Mouse (Mus musculus) forebrain, embryonic 11.5 days (tissue): ENCODE measurements around the gene 1700012B07Rik. TPM values are rescaled to one million over a fixed set of nuclear protein-coding genes. Genes with fewer than 3 reads are reported as not detected.

ENCODE experiments used
- ATAC-seq: fragments of 200-750 bp; cut with Nextera tagmentation; replicated peaks from 2 replicates; pipeline ENCODE4 v1.8.0; 2017; ENCODE audit warnings: moderate TSS enrichment; ENCODE audit not compliant: low FRiP score
- DNase-seq: peaks from one replicate; pipeline ENCODE4 v3.0.0-alpha.2; 2017; ENCODE audit warnings: low spot score
- H3K27ac ChIP-seq: fragments of 300-500 bp; sonication (generic); 2 replicates; pipeline ENCODE4 v1.5.1; 2014; ENCODE audit warnings: low read depth, low read length
- H3K27me3 ChIP-seq: fragments of 300-500 bp; sonication (generic); 2 replicates; pipeline ENCODE4 v1.6.1; 2014; ENCODE audit warnings: mild to moderate bottlenecking, low read length, mixed read lengths; ENCODE audit not compliant: control insufficient read depth, insufficient read depth
- H3K36me3 ChIP-seq: fragments of 300-500 bp; sonication (generic); 2 replicates; pipeline ENCODE4 v1.6.1; 2014; ENCODE audit warnings: mild to moderate bottlenecking, low read length, moderate library complexity, mixed read lengths; ENCODE audit not compliant: control insufficient read depth, insufficient read depth
- H3K4me1 ChIP-seq: fragments of 300-500 bp; sonication (generic); replicated peaks from 2 replicates; pipeline ENCODE4 v1.6.1; 2014; ENCODE audit warnings: low read length, mixed read lengths; ENCODE audit not compliant: control insufficient read depth, insufficient read depth
- H3K4me2 ChIP-seq: fragments of 300-500 bp; sonication (generic); 2 replicates; pipeline ENCODE4 v1.6.1; 2014; ENCODE audit warnings: low read depth, mild to moderate bottlenecking, low read length, moderate library complexity, mixed read lengths; ENCODE audit not compliant: severe bottlenecking
- H3K4me3 ChIP-seq: fragments of 300-500 bp; sonication (generic); 2 replicates; pipeline ENCODE4 v1.5.1; 2014; ENCODE audit warnings: low read depth, low read length
- H3K9ac ChIP-seq: fragments of 300-500 bp; sonication (generic); 2 replicates; pipeline ENCODE4 v1.6.1; 2014; ENCODE audit warnings: low read length
- H3K9me3 ChIP-seq: fragments of 300-500 bp; sonication (generic); 2 replicates; pipeline ENCODE4 v1.6.1; 2016; ENCODE audit warnings: low read length, mixed read lengths; ENCODE audit not compliant: control insufficient read depth
- WGBS: fragments of 180-500 bp; shearing (Covaris S2); extraction: QIAGEN DNeasy Blood & Tissue Kit; methylation state at CpG from one replicate; pipeline ENCODE4 v1.1.7; 2014; 5-methylcytosine and 5-hydroxymethylcytosine counted together
- polyA plus RNA-seq: library from polyadenylated mRNA; unstranded; fragments of >200 nt; fragmentation: Nextera tagmentation; extraction: Ambion mirVana; gene quantifications from 2 replicates; pipeline ENCODE4 v1.2.1, GENCODE M21; 2014

The 1700012B07Rik gene
- polyA plus RNA-seq, 1 experiment from 2014 or later = not detected

DNA sequence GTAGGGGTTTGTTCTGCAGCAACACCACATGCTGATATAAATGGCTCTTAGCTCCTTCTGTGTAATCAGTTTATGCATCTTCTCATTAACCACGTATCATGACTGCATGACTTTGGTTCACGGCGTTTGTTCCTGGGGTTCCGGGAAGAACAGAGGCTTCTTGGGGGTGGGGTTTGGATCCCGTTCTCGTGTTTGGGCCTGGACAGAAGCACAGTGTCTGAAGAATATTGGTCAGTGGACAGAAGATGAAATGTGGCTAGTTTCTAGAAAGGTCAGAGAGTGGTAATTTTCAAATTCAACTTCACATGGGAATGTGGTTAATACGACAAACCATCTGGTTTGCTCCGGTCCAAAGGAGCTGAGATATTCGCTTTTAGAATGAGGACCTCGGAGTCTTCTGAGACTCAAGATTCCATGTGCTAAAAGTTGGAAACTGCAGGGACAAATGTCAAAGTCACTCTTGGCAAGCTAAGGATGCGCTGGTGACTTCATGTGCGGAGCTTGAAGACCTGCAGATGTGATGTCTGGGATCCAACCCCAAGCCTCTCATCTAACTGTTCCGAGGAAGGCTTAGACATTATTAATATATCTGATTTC is 35.3 kb downstream of the 1700012B07Rik start:
- Histone ChIP-seq H3K9me3 (no peaks in the 10 kb centered on the region), H3K27ac (no peak overlapping the region), H3K4me2 (no peak overlapping the region), H3K4me1 (no peaks in the 10 kb centered on the region), H3K36me3 (no peaks in the 10 kb centered on the region), H3K4me3 (no peak overlapping the region), H3K9ac (no peak overlapping the region), H3K27me3 (no peaks in the 10 kb centered on the region)
- no peak for ATAC-seq
- DNase-seq = no peak
- WGBS = 96% methylated on average over 13 of the region's 13 CpGs

DNA sequence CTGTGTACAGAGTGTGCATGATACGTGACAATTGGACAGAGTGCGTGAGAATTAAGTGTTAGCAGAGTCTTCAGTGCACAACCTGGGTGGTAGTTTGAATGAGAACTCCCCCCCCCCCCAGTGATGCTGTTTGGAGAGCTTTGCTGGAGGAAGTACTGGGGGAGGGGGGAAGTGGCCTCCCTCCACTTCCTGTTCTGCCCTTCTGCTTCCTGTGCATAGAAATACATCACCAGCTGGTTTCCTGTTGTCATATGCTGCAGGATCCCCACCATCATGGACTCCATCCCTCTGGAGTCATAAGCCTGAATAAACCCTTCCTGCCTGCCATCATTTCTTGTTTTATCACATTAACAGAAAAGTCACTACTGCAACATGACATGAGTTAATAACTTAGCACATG is 35.9 kb downstream of the 1700012B07Rik start:
- H3K4me1 ChIP-seq = no peaks in the 10 kb centered on the region
- H3K27me3 ChIP-seq = no peaks in the 10 kb centered on the region
- H3K4me2 ChIP-seq = no peak overlapping the region
- H3K9ac ChIP-seq = no peak overlapping the region
- no peak overlapping the region for H3K4me3 ChIP-seq
- no peaks in the 10 kb centered on the region for H3K9me3 ChIP-seq
- no peak overlapping the region for H3K27ac ChIP-seq
- 92% methylated on average over 2 of the region's 2 CpGs for WGBS
- no peak for DNase-seq
- H3K36me3 ChIP-seq = no peaks in the 10 kb centered on the region
- ATAC-seq = no peak

DNA sequence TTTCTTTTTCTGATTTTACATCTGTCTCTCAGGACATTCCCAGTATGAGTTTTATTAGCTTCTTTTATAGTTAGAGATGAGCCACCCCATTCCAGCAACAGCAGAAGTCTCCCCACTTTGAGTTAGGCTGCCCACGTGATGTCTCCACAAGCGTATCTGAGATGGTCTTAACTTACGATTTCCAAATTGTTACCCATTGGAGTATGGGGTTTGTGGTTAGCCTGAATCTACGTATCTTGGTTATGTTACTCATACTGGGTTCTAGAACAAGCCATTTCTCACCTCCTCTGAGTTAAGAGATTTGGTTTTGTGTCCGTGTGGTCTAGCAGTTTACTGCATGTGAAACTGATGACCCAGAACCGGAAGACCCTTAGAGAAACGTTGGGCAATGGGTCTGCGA is 37.6 kb downstream of the 1700012B07Rik start:
- H3K36me3 ChIP-seq = no peaks in the 10 kb centered on the region
- no peak overlapping the region for H3K27ac ChIP-seq
- H3K4me2 ChIP-seq = no peak overlapping the region
- H3K4me3 ChIP-seq = no peak overlapping the region
- 89% methylated on average over 8 of the region's 8 CpGs for WGBS
- no peaks in the 10 kb centered on the region for H3K4me1 ChIP-seq
- H3K27me3 ChIP-seq = no peaks in the 10 kb centered on the region
- no peak overlapping the region for H3K9ac ChIP-seq
- ATAC-seq = no peak
- no peak for DNase-seq
- no peaks in the 10 kb centered on the region for H3K9me3 ChIP-seq

- Histone ChIP-seq H3K27ac (no peak overlapping the region), H3K4me2 (no peak overlapping the region), H3K4me3 (no peak overlapping the region), H3K36me3 (no peaks in the 10 kb centered on the region), H3K9me3 (no peaks in the 10 kb centered on the region), H3K4me1 (no peaks in the 10 kb centered on the region), H3K9ac (no peak overlapping the region), H3K27me3 (no peaks in the 10 kb centered on the region)
- WGBS = 85% methylated on average over 5 of the region's 5 CpGs
- DNase-seq = no peak
- ATAC-seq = no peak
Observed at GRCm38 (mm10) chr11:109785392-109785791, 42.5 kb downstream of the 1700012B07Rik start.

GRCm38 (mm10) chr11:109771381-109771780 is 56.5 kb downstream of the 1700012B07Rik start:
- Histone ChIP-seq H3K4me3 (no peak overlapping the region), H3K4me2 (no peak overlapping the region), H3K27ac (no peak overlapping the region), H3K27me3 (no peaks in the 10 kb centered on the region), H3K36me3 (no peaks in the 10 kb centered on the region), H3K4me1 (no peaks in the 10 kb centered on the region), H3K9ac (no peak overlapping the region), H3K9me3 (no peaks in the 10 kb centered on the region; the same call in 1 of the 2 replicates)
- 84% methylated on average over 1 of the region's 1 CpGs for WGBS
- DNase-seq = no peak
- no peak for ATAC-seq

GRCm38 (mm10) chr11:109770185-109770584 is 57.7 kb downstream of the 1700012B07Rik start:
- Histone ChIP-seq H3K27me3 (no peaks in the 10 kb centered on the region), H3K4me2 (no peak overlapping the region), H3K4me3 (no peak overlapping the region), H3K36me3 (no peaks in the 10 kb centered on the region), H3K9me3 (no peaks in the 10 kb centered on the region; the same call in 1 of the 2 replicates), H3K27ac (no peak overlapping the region), H3K9ac (no peak overlapping the region), H3K4me1 (no peaks in the 10 kb centered on the region)
- ATAC-seq (no peak), DNase-seq (no peak)
- WGBS = 87% methylated on average over 14 of the region's 14 CpGs

- no peaks in the 10 kb centered on the region for H3K27me3 ChIP-seq
- no peak overlapping the region for H3K27ac ChIP-seq
Observed at GRCm38 (mm10) chr11:109769091-109769490, 58.8 kb downstream of the 1700012B07Rik start.

GRCm38 (mm10) chr11:109760063-109760462 is 67.8 kb downstream of the 1700012B07Rik start:
- DNase-seq (no peak), ATAC-seq (no peak)
- H3K9me3 ChIP-seq = no peaks in the 10 kb centered on the region
- no peak overlapping the region for H3K4me2 ChIP-seq
- H3K27ac ChIP-seq = no peak overlapping the region
- no peaks in the 10 kb centered on the region for H3K4me1 ChIP-seq
- whole genome bisulfite sequencing = 90% methylated on average over 7 of the region's 7 CpGs
- H3K4me3 ChIP-seq = no peak overlapping the region
- H3K9ac ChIP-seq = no peak overlapping the region
- H3K36me3 ChIP-seq = no peaks in the 10 kb centered on the region
- H3K27me3 ChIP-seq = no peaks in the 10 kb centered on the region

More at GRCm38 (mm10) chr11:109769091-109769490, 58.8 kb downstream of the 1700012B07Rik start:
- ATAC-seq (no peak), DNase-seq (no peak)
- WGBS = 74% methylated on average over 5 of the region's 5 CpGs
- Histone ChIP-seq H3K36me3 (no peaks in the 10 kb centered on the region), H3K9me3 (no peaks in the 10 kb centered on the region), H3K4me3 (no peak overlapping the region), H3K4me2 (no peak overlapping the region), H3K4me1 (no peaks in the 10 kb centered on the region), H3K9ac (no peak overlapping the region)

GRCm38 (mm10) chr11:109758616-109759215 is 69.1 kb downstream of the 1700012B07Rik start:
- Histone ChIP-seq H3K36me3 (no peaks in the 10 kb centered on the region), H3K4me3 (no peak overlapping the region), H3K9me3 (no peaks in the 10 kb centered on the region), H3K27ac (no peak overlapping the region), H3K4me1 (no peaks in the 10 kb centered on the region), H3K27me3 (no peaks in the 10 kb centered on the region), H3K9ac (no peak overlapping the region), H3K4me2 (no peak overlapping the region)
- ATAC-seq = no peak
- 88% methylated on average over 2 of the region's 2 CpGs for WGBS
- DNase-seq = no peak
